Mouse (Mus musculus): Measurements from ENCODE around the gene Clca2. TPM values are rescaled to one million over a fixed set of nuclear protein-coding genes. Genes with fewer than 3 reads are reported as not detected.

Gene Clca2
- polyA plus RNA-seq, 1 experiment from 2014 or later: 0.09 TPM

GRCm38 (mm10) chr3:145118254-145119001 is 19.2 kb upstream of the Clca2 start, which contains the start of gene Odf2l:
Odf2l (plus strand) TSS chr3:145118588.
- ATAC-seq (ENCODE audit: low FRiP score, low read depth): peak; percentile 99
- no peaks in the 10 kb centered on the region for H3K36me3 ChIP-seq
- H3K9ac ChIP-seq (replicated peaks): peak within 1 kb of the TSS; percentile 93
- H3K9me3 ChIP-seq: no peaks in the 10 kb centered on the region
- H3K27me3 ChIP-seq: no peaks in the 10 kb centered on the region
- peak within 1 kb of the TSS; percentile 99 for H3K27ac ChIP-seq (replicated peaks)
- peaks cover 16% of the 10 kb centered on the region for H3K4me1 ChIP-seq
- H3K4me3 ChIP-seq: peak within 1 kb of the TSS; percentile 80
- peak within 1 kb of the TSS; percentile 71 for H3K4me2 ChIP-seq (replicated peaks)
- under 1% methylated on average over 57 of the region's 57 CpGs for WGBS

GRCm38 (mm10) chr3:145117637-145118036 is 18.4 kb upstream of the Clca2 start:
- ATAC-seq (ENCODE audit: low FRiP score, low read depth): no peak
- H3K4me3 ChIP-seq: peak overlapping the region; percentile 80
- no peaks in the 10 kb centered on the region for H3K36me3 ChIP-seq
- peak overlapping the region; percentile 59 for H3K4me2 ChIP-seq (replicated peaks)
- H3K4me1 ChIP-seq: peaks cover 16% of the 10 kb centered on the region
- whole genome bisulfite sequencing: 85% methylated on average over 10 of the region's 10 CpGs
- no peaks in the 10 kb centered on the region for H3K27me3 ChIP-seq
- peak overlapping the region; percentile 99 for H3K27ac ChIP-seq (replicated peaks)
- H3K9me3 ChIP-seq: no peaks in the 10 kb centered on the region
- peak overlapping the region; percentile 54 for H3K9ac ChIP-seq (replicated peaks)

DNA sequence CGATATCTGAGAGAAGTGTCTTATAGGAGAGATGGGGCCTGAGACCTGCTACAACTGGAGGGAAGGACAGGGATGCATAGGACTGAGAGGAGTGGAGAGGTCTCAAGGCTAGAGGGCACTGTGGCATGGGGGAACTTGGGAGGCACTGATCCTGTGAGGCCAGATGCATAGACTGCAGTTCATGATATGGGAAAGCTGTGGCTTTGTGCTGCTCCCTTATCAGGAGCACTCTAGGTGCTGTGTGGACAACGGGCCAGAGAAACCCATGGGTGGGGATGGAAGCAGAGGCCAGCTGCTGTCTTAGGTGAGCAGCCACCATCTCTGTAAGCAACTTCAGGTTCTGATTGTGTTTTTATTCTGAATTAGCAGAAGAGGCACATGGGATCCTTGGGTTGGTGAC is 15.9 kb upstream of the Clca2 start:
- ATAC-seq (ENCODE audit: low FRiP score, low read depth): no peak
- 87% methylated on average over 2 of the region's 2 CpGs for WGBS
- Histone ChIP-seq H3K9me3 (no peaks in the 10 kb centered on the region), H3K27me3 (no peaks in the 10 kb centered on the region), H3K4me1 (peaks cover 16% of the 10 kb centered on the region), H3K4me3 (no peak overlapping the region), H3K36me3 (no peaks in the 10 kb centered on the region), H3K4me2 (replicated peaks) (no peak overlapping the region), H3K27ac (replicated peaks) (no peak overlapping the region), H3K9ac (replicated peaks) (no peak overlapping the region)

DNA sequence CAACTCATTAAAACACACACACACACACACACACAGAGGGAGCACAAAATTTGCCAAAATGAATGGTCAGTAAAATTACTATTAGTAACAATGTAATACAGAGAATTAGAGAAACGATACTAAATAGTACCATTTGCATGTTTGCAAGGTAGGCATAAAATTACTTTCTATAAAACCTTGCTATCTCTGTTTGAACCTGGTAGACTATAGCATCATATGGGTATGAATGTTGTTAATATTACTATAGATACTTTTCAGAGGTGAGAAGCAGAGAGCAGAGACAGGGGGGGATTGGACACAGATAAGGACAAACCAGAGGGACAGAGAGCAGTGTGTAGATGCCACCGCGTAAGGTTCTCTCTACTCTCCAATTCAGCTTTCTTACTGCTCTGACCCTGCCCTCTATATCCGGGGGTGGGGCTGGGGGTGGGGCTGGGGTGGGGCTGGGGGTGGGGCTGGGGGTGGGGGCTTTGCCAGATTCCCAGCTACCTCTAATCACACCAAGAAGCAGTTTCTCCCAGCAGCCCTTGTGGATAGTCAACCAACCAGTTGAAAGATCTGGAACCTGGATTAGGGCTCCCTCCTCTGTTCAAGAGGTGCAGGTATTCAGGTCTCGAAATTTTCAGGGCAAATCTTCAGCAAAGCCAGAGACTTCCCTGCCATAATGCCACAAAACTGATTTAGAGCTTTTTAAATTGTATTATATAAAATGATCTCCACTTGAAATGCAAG is 6.7 kb upstream of the Clca2 start:
- H3K36me3 ChIP-seq: no peaks in the 10 kb centered on the region
- no peak for ATAC-seq (ENCODE audit: low FRiP score, low read depth)
- no peak overlapping the region for H3K27ac ChIP-seq (replicated peaks)
- H3K9me3 ChIP-seq: no peaks in the 10 kb centered on the region
- no peaks in the 10 kb centered on the region for H3K27me3 ChIP-seq
- no peak overlapping the region for H3K4me2 ChIP-seq (replicated peaks)
- no peak overlapping the region for H3K9ac ChIP-seq (replicated peaks)
- H3K4me3 ChIP-seq: no peak overlapping the region
- 81% methylated on average over 5 of the region's 5 CpGs for WGBS
- no peaks in the 10 kb centered on the region for H3K4me1 ChIP-seq

- Histone ChIP-seq H3K4me2 (replicated peaks) (no peak overlapping the region), H3K27me3 (no peaks in the 10 kb centered on the region), H3K9me3 (no peaks in the 10 kb centered on the region), H3K27ac (replicated peaks) (no peak overlapping the region), H3K4me3 (no peak overlapping the region), H3K4me1 (no peaks in the 10 kb centered on the region), H3K9ac (replicated peaks) (no peak overlapping the region), H3K36me3 (no peaks in the 10 kb centered on the region)
- 83% methylated on average over 5 of the region's 5 CpGs for WGBS
- ATAC-seq (ENCODE audit: low FRiP score, low read depth): no peak
Observed at GRCm38 (mm10) chr3:145105076-145105772, 6.0 kb upstream of the Clca2 start.

GRCm38 (mm10) chr3:145103770-145104169 is 4.5 kb upstream of the Clca2 start:
- Histone ChIP-seq H3K27me3 (no peaks in the 10 kb centered on the region), H3K4me1 (no peaks in the 10 kb centered on the region), H3K9ac (replicated peaks) (no peak overlapping the region), H3K27ac (replicated peaks) (no peak overlapping the region), H3K4me2 (replicated peaks) (no peak overlapping the region), H3K36me3 (no peaks in the 10 kb centered on the region), H3K4me3 (no peak overlapping the region), H3K9me3 (no peaks in the 10 kb centered on the region)
- WGBS: 77% methylated on average over 5 of the region's 5 CpGs
- no peak for ATAC-seq (ENCODE audit: low FRiP score, low read depth)

DNA sequence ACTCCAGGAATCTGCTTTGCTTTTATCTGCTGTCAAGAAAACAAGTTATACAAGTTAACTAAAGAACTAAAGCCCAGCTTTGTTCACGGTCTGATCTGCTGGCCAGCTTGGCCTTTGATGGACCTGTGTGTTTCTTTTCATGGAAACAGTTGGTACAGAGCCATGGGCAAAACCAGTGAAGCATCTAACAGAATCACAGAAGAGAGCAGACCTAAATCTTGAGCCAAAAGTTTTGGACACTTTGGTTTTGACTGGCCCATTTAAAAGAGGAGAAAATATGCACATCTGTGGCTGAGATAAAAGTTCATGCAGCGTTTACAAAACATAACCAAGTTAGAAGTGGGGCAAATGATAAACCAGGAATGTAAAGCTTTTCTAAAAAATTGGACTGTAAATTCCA is 4.1 kb upstream of the Clca2 start:
- Histone ChIP-seq H3K4me1 (no peaks in the 10 kb centered on the region), H3K4me2 (replicated peaks) (no peak overlapping the region), H3K36me3 (no peaks in the 10 kb centered on the region), H3K27me3 (no peaks in the 10 kb centered on the region), H3K27ac (replicated peaks) (no peak overlapping the region), H3K9me3 (no peaks in the 10 kb centered on the region), H3K9ac (replicated peaks) (no peak overlapping the region), H3K4me3 (no peak overlapping the region)
- 84% methylated on average over 2 of the region's 2 CpGs for WGBS
- no peak for ATAC-seq (ENCODE audit: low FRiP score, low read depth)

DNA sequence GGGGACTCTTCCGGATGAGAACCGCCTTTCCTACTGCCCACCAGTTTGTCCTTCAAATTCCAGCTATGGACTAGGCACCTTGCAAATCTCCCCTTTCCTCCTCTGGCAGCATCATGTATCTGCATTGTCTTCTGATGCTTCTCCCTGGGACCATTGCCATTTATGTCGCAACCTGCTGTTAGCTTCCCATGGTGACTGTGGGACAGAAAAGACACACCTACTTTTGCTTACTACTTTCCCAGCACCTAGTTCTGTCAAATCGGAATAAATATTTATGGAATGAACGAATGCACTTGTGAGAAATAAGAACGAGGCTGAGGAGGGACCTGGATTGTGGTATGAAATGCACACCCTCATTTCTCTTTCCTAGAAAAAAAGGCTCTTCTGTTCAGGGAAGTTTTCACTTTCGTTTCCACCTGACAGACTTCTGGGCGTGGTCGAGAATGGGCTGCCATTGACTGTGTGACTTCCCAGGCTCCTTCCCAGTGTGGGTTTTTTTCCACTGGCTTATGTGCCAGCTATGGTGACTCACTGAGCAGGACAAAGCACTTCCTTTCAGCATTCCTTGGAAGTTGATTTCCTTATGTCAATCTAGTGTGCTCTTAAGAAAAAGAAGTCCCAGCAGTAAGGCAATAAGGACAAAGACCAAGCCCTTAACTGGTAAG is 2.8 kb upstream of the Clca2 start:
- H3K27ac ChIP-seq (replicated peaks): no peak overlapping the region
- H3K9ac ChIP-seq (replicated peaks): no peak overlapping the region
- H3K4me1 ChIP-seq: no peaks in the 10 kb centered on the region
- no peaks in the 10 kb centered on the region for H3K27me3 ChIP-seq
- H3K9me3 ChIP-seq: no peaks in the 10 kb centered on the region
- H3K4me3 ChIP-seq: no peak overlapping the region
- no peak for ATAC-seq (ENCODE audit: low FRiP score, low read depth)
- H3K4me2 ChIP-seq (replicated peaks): no peak overlapping the region
- 83% methylated on average over 9 of the region's 9 CpGs for WGBS
- H3K36me3 ChIP-seq: no peaks in the 10 kb centered on the region

DNA sequence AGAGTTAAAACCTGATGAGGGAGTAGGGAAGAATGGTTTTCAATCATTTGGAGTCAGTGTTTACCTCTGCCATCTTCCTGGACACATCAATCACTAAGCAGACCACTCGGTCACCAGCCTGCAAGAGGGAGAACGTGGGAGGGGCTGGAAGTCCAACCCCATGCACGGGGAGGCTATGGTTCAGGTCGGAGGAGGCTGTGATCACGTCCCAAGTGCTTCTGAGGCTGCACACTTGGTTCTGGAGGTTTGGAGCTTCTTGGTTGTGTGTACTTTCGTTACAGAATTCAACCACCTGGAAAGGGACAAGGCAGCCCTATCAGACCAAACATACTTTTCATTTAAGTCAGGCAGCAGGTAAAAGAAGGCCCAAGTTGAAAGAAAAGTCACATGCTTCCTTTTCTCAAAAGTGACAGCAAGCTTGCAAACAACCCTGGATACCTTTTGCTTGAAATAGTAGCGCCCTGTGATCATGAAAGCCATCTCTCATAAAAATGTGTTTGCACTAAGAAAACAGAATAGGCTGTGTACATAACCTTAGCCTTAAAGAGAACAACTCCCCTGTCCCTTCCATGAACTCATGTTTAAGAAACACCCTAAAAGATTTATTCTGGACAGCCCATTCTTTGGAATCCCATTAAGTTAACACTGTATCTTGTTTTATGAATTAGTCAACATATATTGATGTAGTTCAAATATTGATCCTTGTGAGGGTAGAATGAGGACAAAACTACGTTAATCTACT is 11.2 kb downstream of the Clca2 start:
- no peaks in the 10 kb centered on the region for H3K4me1 ChIP-seq
- no peak overlapping the region for H3K4me2 ChIP-seq (replicated peaks)
- no peak overlapping the region for H3K4me3 ChIP-seq
- ATAC-seq (ENCODE audit: low FRiP score, low read depth): no peak
- no peaks in the 10 kb centered on the region for H3K27me3 ChIP-seq
- H3K27ac ChIP-seq (replicated peaks): no peak overlapping the region
- no peaks in the 10 kb centered on the region for H3K9me3 ChIP-seq
- WGBS: 81% methylated on average over 8 of the region's 8 CpGs
- H3K9ac ChIP-seq (replicated peaks): no peak overlapping the region
- no peaks in the 10 kb centered on the region for H3K36me3 ChIP-seq

DNA sequence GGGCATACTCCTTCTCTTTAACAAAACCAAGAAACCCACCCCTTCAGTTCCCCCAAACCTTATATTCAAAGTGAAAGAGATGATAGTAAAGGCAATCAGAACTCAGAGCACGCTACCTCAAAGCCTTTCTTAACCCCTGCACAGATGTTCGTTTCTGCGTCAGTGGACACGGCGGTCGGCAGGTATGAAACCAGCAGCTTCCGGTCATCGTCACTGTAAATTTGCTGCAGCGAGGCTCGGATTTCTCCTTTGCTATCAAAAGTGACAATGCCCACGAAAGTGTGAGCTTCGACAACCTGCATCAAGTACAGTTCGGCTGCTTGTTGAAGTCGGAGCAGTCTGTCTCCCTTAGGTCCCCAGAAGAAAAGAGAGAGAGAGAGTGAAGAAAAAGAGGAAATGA is 13.1 kb downstream of the Clca2 start:
- Histone ChIP-seq H3K4me1 (no peaks in the 10 kb centered on the region), H3K27ac (replicated peaks) (no peak overlapping the region), H3K4me2 (replicated peaks) (no peak overlapping the region), H3K27me3 (no peaks in the 10 kb centered on the region), H3K9me3 (no peaks in the 10 kb centered on the region), H3K9ac (replicated peaks) (no peak overlapping the region), H3K4me3 (no peak overlapping the region), H3K36me3 (no peaks in the 10 kb centered on the region)
- 94% methylated on average over 14 of the region's 14 CpGs for WGBS
- ATAC-seq (ENCODE audit: low FRiP score, low read depth): no peak

DNA sequence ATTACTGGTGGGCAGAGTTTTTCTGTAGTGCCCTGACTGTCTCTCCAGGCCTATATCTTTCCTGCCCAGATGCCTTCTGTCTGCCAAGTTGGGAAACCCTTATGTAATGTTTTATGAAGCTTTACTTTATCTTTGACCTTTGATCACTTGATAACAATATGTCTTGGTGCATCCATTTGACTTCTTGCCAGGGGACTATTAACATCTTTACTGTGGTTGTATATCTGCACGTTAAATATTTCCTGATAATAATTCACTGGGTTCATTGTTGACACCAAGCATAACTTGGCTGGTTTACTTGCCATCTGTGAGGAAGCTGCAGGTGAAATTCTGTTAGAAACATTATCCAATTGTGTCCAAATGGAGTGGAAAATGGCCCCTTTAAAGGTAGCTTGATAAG is 16.2 kb downstream of the Clca2 start:
- no peak overlapping the region for H3K27ac ChIP-seq (replicated peaks)
- H3K4me3 ChIP-seq: no peak overlapping the region
- WGBS: 91% methylated on average over 1 of the region's 1 CpGs
- H3K9ac ChIP-seq (replicated peaks): no peak overlapping the region
- no peaks in the 10 kb centered on the region for H3K36me3 ChIP-seq
- H3K9me3 ChIP-seq: no peaks in the 10 kb centered on the region
- H3K4me1 ChIP-seq: no peaks in the 10 kb centered on the region
- no peaks in the 10 kb centered on the region for H3K27me3 ChIP-seq
- H3K4me2 ChIP-seq (replicated peaks): no peak overlapping the region
- no peak for ATAC-seq (ENCODE audit: low FRiP score, low read depth)

Measured in midbrain, embryonic 12.5 days (tissue).